Mouse (Mus musculus) embryonic facial prominence, embryonic 11.5 days (tissue): ENCODE data around the gene Bcl9l. TPM values are rescaled to one million over a fixed set of nuclear protein-coding genes. Genes with fewer than 3 reads are reported as not detected.

Source experiments
- ATAC-seq: fragments of 200-750 bp; cut with Nextera tagmentation; replicated peaks from 2 replicates; pipeline ENCODE4 v1.8.0; 2017; ENCODE audit warnings: low read depth; ENCODE audit not compliant: insufficient number of reproducible peaks, low FRiP score, low TSS enrichment
- DNase-seq: peaks from one replicate; pipeline ENCODE4 v3.0.0-alpha.2; 2015; ENCODE audit warnings: low spot score
- H3K27ac ChIP-seq: fragments of 300-500 bp; sonication (generic); replicated peaks from 2 replicates; pipeline ENCODE4 v1.5.1; 2014; ENCODE audit warnings: mild to moderate bottlenecking, low read depth, low read length, control low read depth
- H3K27me3 ChIP-seq: fragments of 300-500 bp; sonication (generic); 2 replicates; pipeline ENCODE4 v1.6.1; 2014; ENCODE audit warnings: mild to moderate bottlenecking, low read length, moderate library complexity, mixed read lengths; ENCODE audit not compliant: control insufficient read depth, insufficient read depth
- H3K36me3 ChIP-seq: fragments of 300-500 bp; sonication (generic); replicated peaks from 2 replicates; pipeline ENCODE4 v1.6.1; 2014; ENCODE audit warnings: low read depth, mild to moderate bottlenecking, low read length, moderate library complexity, mixed read lengths; ENCODE audit not compliant: control insufficient read depth, insufficient read depth
- H3K4me1 ChIP-seq: fragments of 300-500 bp; sonication (generic); 2 replicates; pipeline ENCODE4 v1.6.1; 2014; ENCODE audit warnings: low read length, mixed read lengths; ENCODE audit not compliant: control insufficient read depth, insufficient read depth
- H3K4me2 ChIP-seq: fragments of 300-500 bp; sonication (generic); 2 replicates; pipeline ENCODE4 v1.6.1; 2014; ENCODE audit warnings: low read depth, mild to moderate bottlenecking, control low read depth, low read length, moderate library complexity
- H3K4me3 ChIP-seq: fragments of 300-500 bp; sonication (generic); 2 replicates; pipeline ENCODE4 v1.5.1; 2014; ENCODE audit warnings: low read depth, low read length, control low read depth
- H3K9ac ChIP-seq: fragments of 300-500 bp; sonication (generic); replicated peaks from 2 replicates; pipeline ENCODE4 v1.6.1; 2014; ENCODE audit warnings: mild to moderate bottlenecking, control low read depth, low read length
- H3K9me3 ChIP-seq: fragments of 300-500 bp; sonication (generic); replicated peaks from 2 replicates; pipeline ENCODE4 v1.6.1; 2016; ENCODE audit warnings: mild to moderate bottlenecking, low read length, inconsistent platforms, mixed read lengths; ENCODE audit not compliant: control insufficient read depth
- WGBS: fragments of 180-500 bp; shearing (Covaris S2); extraction: QIAGEN DNeasy Blood & Tissue Kit; methylation state at CpG from one replicate; pipeline ENCODE4 v1.1.7; 2014; 5-methylcytosine and 5-hydroxymethylcytosine counted together
- polyA plus RNA-seq: library from polyadenylated mRNA; unstranded; fragments of >200 nt; fragmentation: Nextera tagmentation; extraction: Ambion mirVana; gene quantifications from 2 replicates; pipeline ENCODE4 v1.2.1, GENCODE M21; 2014

Gene Bcl9l
- polyA plus RNA-seq, 1 experiment from 2014 or later, result 10.3 TPM

GRCm38 (mm10) chr9:44478229-44478921 lies 4.2 kb upstream of the Bcl9l start:
- DNase-seq (peak; percentile 97), ATAC-seq (peak; percentile 31)
- H3K4me3 ChIP-seq, result peak overlapping the region; percentile 74
- H3K27me3 ChIP-seq, result no peaks in the 10 kb centered on the region
- peaks cover 3% of the 10 kb centered on the region; the same call in 1 of the 2 replicates for H3K4me1 ChIP-seq
- H3K27ac ChIP-seq, result peak overlapping the region; percentile 88
- peak overlapping the region; percentile 67 for H3K4me2 ChIP-seq
- peak overlapping the region; percentile 54 for H3K9ac ChIP-seq
- under 1% methylated on average over 26 of the region's 27 CpGs for WGBS
- no peaks in the 10 kb centered on the region for H3K9me3 ChIP-seq
- H3K36me3 ChIP-seq, result no peaks in the 10 kb centered on the region

- H3K4me1 ChIP-seq, result peaks cover 3% of the 10 kb centered on the region; the same call in 1 of the 2 replicates
- ATAC-seq (peak; percentile 58), DNase-seq (peak; percentile 93)
- peak overlapping the region; percentile 67 for H3K4me2 ChIP-seq
- no peaks in the 10 kb centered on the region for H3K9me3 ChIP-seq
- under 1% methylated on average over 29 of the region's 29 CpGs for WGBS
- H3K27ac ChIP-seq, result peak overlapping the region; percentile 88
- H3K27me3 ChIP-seq, result no peaks in the 10 kb centered on the region
- no peaks in the 10 kb centered on the region for H3K36me3 ChIP-seq
- H3K4me3 ChIP-seq, result peak overlapping the region; percentile 74
- peak overlapping the region; percentile 54 for H3K9ac ChIP-seq
Observed at GRCm38 (mm10) chr9:44478959-44479605, 3.5 kb upstream of the Bcl9l start.

GRCm38 (mm10) chr9:44479628-44480428 lies 2.8 kb upstream of the Bcl9l start:
- Histone ChIP-seq H3K36me3 (no peaks in the 10 kb centered on the region), H3K27ac (peak overlapping the region; percentile 88), H3K4me3 (peak overlapping the region; percentile 74), H3K4me2 (peak overlapping the region; percentile 67), H3K9ac (peak overlapping the region; percentile 54), H3K4me1 (peaks cover 4% of the 10 kb centered on the region; the same call in 1 of the 2 replicates), H3K9me3 (no peaks in the 10 kb centered on the region), H3K27me3 (no peaks in the 10 kb centered on the region)
- under 1% methylated on average over 26 of the region's 26 CpGs for WGBS
- ATAC-seq (peak; percentile 36), DNase-seq (peak; percentile 91)

GRCm38 (mm10) chr9:44482112-44482511 lies 513 bp upstream of the Bcl9l start:
- WGBS, result 7% methylated on average over 3 of the region's 3 CpGs
- DNase-seq, result no peak
- Histone ChIP-seq H3K27ac (peak overlapping the region; percentile 93; the same call in 1 of the 2 replicates), H3K4me1 (peaks cover 21% of the 10 kb centered on the region; the same call in 1 of the 2 replicates), H3K4me3 (peak overlapping the region; percentile 98; the same call in 1 of the 2 replicates), H3K36me3 (no peaks in the 10 kb centered on the region), H3K9ac (no peak overlapping the region), H3K27me3 (no peaks in the 10 kb centered on the region), H3K4me2 (peak overlapping the region; percentile 81), H3K9me3 (no peaks in the 10 kb centered on the region)
- ATAC-seq, result no peak

GRCm38 (mm10) chr9:44483041-44483509 lies 450 bp downstream of the Bcl9l start:
- Histone ChIP-seq H3K4me2 (peak overlapping the region; percentile 81), H3K4me1 (peaks cover 25% of the 10 kb centered on the region), H3K27me3 (no peaks in the 10 kb centered on the region), H3K36me3 (no peaks in the 10 kb centered on the region), H3K9me3 (no peaks in the 10 kb centered on the region), H3K4me3 (peak overlapping the region; percentile 98), H3K27ac (peak overlapping the region; percentile 93), H3K9ac (peak overlapping the region; percentile 92)
- DNase-seq, result no peak
- ATAC-seq, result no peak
- WGBS, result 0% methylated on average over 32 of the region's 39 CpGs

- ATAC-seq (no peak), DNase-seq (peak; percentile 83)
- H3K9me3 ChIP-seq, result no peaks in the 10 kb centered on the region
- peak overlapping the region; percentile 92 for H3K9ac ChIP-seq
- no peaks in the 10 kb centered on the region for H3K36me3 ChIP-seq
- peak overlapping the region; percentile 93 for H3K27ac ChIP-seq
- peaks cover 28% of the 10 kb centered on the region for H3K4me1 ChIP-seq
- peak overlapping the region; percentile 98 for H3K4me3 ChIP-seq
- no peaks in the 10 kb centered on the region for H3K27me3 ChIP-seq
- WGBS, result 0% methylated on average over 12 of the region's 12 CpGs
- peak overlapping the region; percentile 81 for H3K4me2 ChIP-seq
Observed at GRCm38 (mm10) chr9:44483510-44484044, 952 bp downstream of the Bcl9l start.

- DNase-seq (no peak), ATAC-seq (no peak)
- H3K27me3 ChIP-seq, result no peaks in the 10 kb centered on the region
- H3K4me2 ChIP-seq, result peak overlapping the region; percentile 81
- no peak overlapping the region for H3K27ac ChIP-seq
- H3K36me3 ChIP-seq, result no peaks in the 10 kb centered on the region
- peak overlapping the region; percentile 92 for H3K9ac ChIP-seq
- H3K4me1 ChIP-seq, result peaks cover 37% of the 10 kb centered on the region
- H3K9me3 ChIP-seq, result no peaks in the 10 kb centered on the region
- WGBS, result 27% methylated on average over 7 of the region's 7 CpGs
- peak overlapping the region; percentile 98 for H3K4me3 ChIP-seq
Observed at GRCm38 (mm10) chr9:44484311-44485104, 1.9 kb downstream of the Bcl9l start.
